Mouse (Mus musculus) layer of hippocampus, adult 18-20 months (tissue): ENCODE measurements around the gene Dcps. TPM values are rescaled to one million over a fixed set of nuclear protein-coding genes. Genes with fewer than 3 reads are reported as not detected.

Experiments used
- DNase-seq, 2 experiments: peaks; one replicate each; pipeline ENCODE4 v3.0.0; 2022; ENCODE audit warnings: low spot score in 2 of 2
- total RNA-seq, 2 experiments: library from RNA; stranded (reverse); gene quantifications; 2 replicates each; pipeline ENCODE4 v1.2.3; 2021

Dcps gene
- total RNA-seq, 2 experiments from 2014 or later, result 21.1 to 21.2 TPM

- DNase-seq, result no peak
These were observed 37.8 kb downstream of the Dcps start for GRCm38 (mm10) chr9:35138029-35138428.

- DNase-seq, result peak in 1 of 2 experiments; percentile 32
These were observed 40.3 kb downstream of the Dcps start for GRCm38 (mm10) chr9:35135575-35135974.

- peak in 1 of 2 experiments; percentile 28 for DNase-seq
These were observed 44.0 kb downstream of the Dcps start for GRCm38 (mm10) chr9:35131637-35132397.

GRCm38 (mm10) chr9:35128995-35129418, 46.9 kb downstream of the Dcps start:
- no peak for DNase-seq

- no peak for DNase-seq
These were observed 47.3 kb downstream of the Dcps start for GRCm38 (mm10) chr9:35128564-35128963.

- no peak for DNase-seq
These were observed 48.3 kb downstream of the Dcps start for GRCm38 (mm10) chr9:35127561-35127960.

GRCm38 (mm10) chr9:35127147-35127546, 48.7 kb downstream of the Dcps start:
- DNase-seq, result no peak

- no peak for DNase-seq
These were observed 51.2 kb downstream of the Dcps start for GRCm38 (mm10) chr9:35124678-35124955.

- DNase-seq, result no peak
These were observed 51.8 kb downstream of the Dcps start for GRCm38 (mm10) chr9:35123804-35124677.

- DNase-seq, result no peak
These were observed 52.4 kb downstream of the Dcps start for GRCm38 (mm10) chr9:35123456-35123803.

GRCm38 (mm10) chr9:35122551-35123266, 53.2 kb downstream of the Dcps start:
- DNase-seq, result no peak

- DNase-seq, result no peak
These were observed 56.7 kb downstream of the Dcps start, which contains the start of gene St3gal4 for GRCm38 (mm10) chr9:35119168-35119567. Gene St3gal4, minus strand, starts transcription at chr9:35119268.

GRCm38 (mm10) chr9:35118563-35118962, 57.3 kb downstream of the Dcps start:
- DNase-seq, result no peak

- no peak for DNase-seq
These were observed 58.2 kb downstream of the Dcps start for GRCm38 (mm10) chr9:35117384-35118295.

- DNase-seq, result peak; percentile 47 to 72
These were observed 59.2 kb downstream of the Dcps start for GRCm38 (mm10) chr9:35116391-35117381.

GRCm38 (mm10) chr9:35115804-35116203, 60.1 kb downstream of the Dcps start:
- no peak for DNase-seq

GRCm38 (mm10) chr9:35115299-35115698, 60.6 kb downstream of the Dcps start:
- DNase-seq, result no peak

- DNase-seq, result no peak
These were observed 61.6 kb downstream of the Dcps start for GRCm38 (mm10) chr9:35114234-35114633.

GRCm38 (mm10) chr9:35111941-35112595, 63.8 kb downstream of the Dcps start:
- no peak for DNase-seq
